Mouse (Mus musculus): ENCODE measurements around the gene Abr. TPM values are rescaled to one million over a fixed set of nuclear protein-coding genes. Genes with fewer than 3 reads are reported as not detected.

Abr gene
- polyA plus RNA-seq, 1 experiment: 170 TPM

DNA sequence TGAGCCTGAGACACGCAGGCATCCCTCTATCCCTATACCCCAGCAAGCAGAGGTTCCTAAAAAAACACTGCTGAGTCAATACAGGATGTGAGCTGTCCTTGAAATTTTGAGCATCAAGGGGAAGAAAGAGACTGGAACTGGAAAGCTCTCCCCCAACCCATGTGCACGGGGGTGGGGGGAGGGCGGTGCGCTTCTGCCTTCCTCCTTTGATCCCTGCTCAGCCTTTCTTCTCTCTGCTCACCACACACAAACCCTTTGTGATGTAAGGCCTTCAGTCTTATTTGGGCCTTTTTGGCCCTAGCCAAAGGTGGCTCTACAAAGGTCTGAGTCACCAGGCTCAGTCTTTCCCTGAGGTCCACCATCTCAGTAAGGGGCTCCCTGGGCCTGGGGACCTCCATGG, 59.9 kb downstream of the Abr start:
- 73% methylated on average over 4 of the region's 4 CpGs for WGBS
- H3K4me1 ChIP-seq (ENCODE audit: control insufficient read depth, insufficient read depth, low read length): no peaks in the 10 kb centered on the region
- H3K27ac ChIP-seq (ENCODE audit: insufficient read depth, low read length): peak overlapping the region; percentile 43; the same call in 1 of the 2 replicates
- no peak for DNase-seq
- TF ChIP-seq CTCF (IDR thresholded peaks at IDR 0.05; ENCODE audit: borderline replicate concordance, insufficient read depth, low read depth, low read length) (no peak), POLR2A (IDR thresholded peaks at IDR 0.05; ENCODE audit: borderline replicate concordance, insufficient read depth, low read length) (no peak)
- H3K4me3 ChIP-seq (replicated peaks; ENCODE audit: insufficient read depth, low read depth, low read length): no peak overlapping the region
- H3K27me3 ChIP-seq (ENCODE audit: control insufficient read depth, insufficient read depth, low read length): no peaks in the 10 kb centered on the region

DNA sequence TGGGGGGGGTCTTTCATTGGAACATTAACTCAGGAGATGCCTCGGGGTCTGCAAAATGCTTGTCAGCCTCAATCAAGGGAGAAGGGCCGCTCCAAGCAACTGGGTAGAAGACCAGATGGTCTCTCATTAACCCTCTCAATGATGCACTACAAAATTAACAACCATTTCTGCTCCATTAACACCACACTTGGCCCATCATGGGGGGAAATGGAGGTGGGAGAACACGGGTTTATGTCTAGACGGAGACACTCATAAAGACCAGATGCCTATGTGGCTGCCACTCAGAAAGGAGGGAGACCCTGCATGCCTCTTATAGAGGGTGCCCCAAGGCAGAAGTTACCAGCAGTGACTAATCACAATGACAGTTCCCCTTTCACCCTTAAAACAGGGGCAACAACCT, 64.3 kb downstream of the Abr start:
- WGBS: 66% methylated on average over 4 of the region's 4 CpGs
- Histone ChIP-seq H3K27ac (ENCODE audit: insufficient read depth, low read length) (no peak overlapping the region), H3K4me1 (ENCODE audit: control insufficient read depth, insufficient read depth, low read length) (no peaks in the 10 kb centered on the region), H3K27me3 (ENCODE audit: control insufficient read depth, insufficient read depth, low read length) (no peaks in the 10 kb centered on the region), H3K4me3 (replicated peaks; ENCODE audit: insufficient read depth, low read depth, low read length) (no peak overlapping the region)
- no peak for DNase-seq
- TF ChIP-seq CTCF (IDR thresholded peaks at IDR 0.05; ENCODE audit: borderline replicate concordance, insufficient read depth, low read depth, low read length): no peak

DNA sequence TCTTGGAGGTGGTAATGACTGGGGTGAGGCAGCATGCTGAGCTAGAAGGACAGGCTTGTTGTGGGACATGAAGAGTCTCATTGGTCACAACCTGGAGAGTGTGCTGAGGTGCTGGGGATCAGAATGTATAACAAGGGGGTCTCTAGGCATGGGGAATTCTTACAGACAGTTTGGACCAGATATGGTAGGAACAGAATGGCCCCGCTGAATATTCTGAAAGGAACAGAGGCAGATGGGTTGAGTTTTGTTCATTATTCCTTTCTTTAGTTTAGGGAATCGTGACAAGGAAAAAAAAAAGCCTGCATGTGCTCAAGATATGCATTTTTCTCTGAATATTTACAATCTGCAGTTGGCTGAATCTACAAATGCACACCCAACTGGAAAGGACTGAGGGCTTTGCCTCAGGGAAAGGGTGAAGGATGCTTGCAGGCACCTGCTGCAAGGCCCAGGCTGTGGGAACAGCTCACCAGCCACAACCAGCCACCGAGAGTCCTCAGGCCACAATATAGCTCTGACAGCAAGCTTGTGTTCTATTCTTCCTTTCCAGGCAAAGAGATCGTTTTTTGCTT, 73.9 kb downstream of the Abr start:
- no peak for DNase-seq
- Histone ChIP-seq H3K4me1 (ENCODE audit: control insufficient read depth, insufficient read depth, low read length) (no peaks in the 10 kb centered on the region), H3K27ac (ENCODE audit: insufficient read depth, low read length) (no peak overlapping the region), H3K4me3 (replicated peaks; ENCODE audit: insufficient read depth, low read depth, low read length) (no peak overlapping the region), H3K27me3 (ENCODE audit: control insufficient read depth, insufficient read depth, low read length) (no peaks in the 10 kb centered on the region)
- 84% methylated on average over 4 of the region's 4 CpGs for WGBS
- TF ChIP-seq CTCF (IDR thresholded peaks at IDR 0.05; ENCODE audit: borderline replicate concordance, insufficient read depth, low read depth, low read length): no peak
- TF ChIP-seq POLR2A (IDR thresholded peaks at IDR 0.05; ENCODE audit: borderline replicate concordance, insufficient read depth, low read length): no peak

DNA sequence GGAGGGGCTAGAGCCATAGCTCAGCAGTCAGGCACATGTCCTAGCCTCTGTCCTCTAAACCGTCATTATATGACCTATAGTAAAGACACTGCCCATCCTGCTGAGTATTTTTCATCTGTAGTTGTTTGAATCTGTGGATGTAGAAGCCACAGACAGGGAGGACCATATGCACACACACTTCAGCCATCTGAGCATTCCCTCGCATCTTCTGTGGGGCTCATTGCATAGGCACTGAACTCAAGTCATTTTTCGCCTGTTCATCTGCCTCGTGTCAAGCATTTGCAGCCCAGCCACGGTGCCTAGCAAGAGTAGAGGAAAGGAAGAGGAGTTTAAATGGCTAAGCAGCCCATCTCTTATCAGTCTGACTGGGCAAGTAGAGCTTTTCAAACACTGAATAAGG, 74.7 kb downstream of the Abr start:
- TF ChIP-seq POLR2A (IDR thresholded peaks at IDR 0.05; ENCODE audit: borderline replicate concordance, insufficient read depth, low read length): no peak
- no peak for TF ChIP-seq CTCF (IDR thresholded peaks at IDR 0.05; ENCODE audit: borderline replicate concordance, insufficient read depth, low read depth, low read length)
- no peak for DNase-seq
- no peak overlapping the region for H3K4me3 ChIP-seq (replicated peaks; ENCODE audit: insufficient read depth, low read depth, low read length)
- H3K27me3 ChIP-seq (ENCODE audit: control insufficient read depth, insufficient read depth, low read length): no peaks in the 10 kb centered on the region
- H3K27ac ChIP-seq (ENCODE audit: insufficient read depth, low read length): no peak overlapping the region
- 84% methylated on average over 5 of the region's 5 CpGs for WGBS
- H3K4me1 ChIP-seq (ENCODE audit: control insufficient read depth, insufficient read depth, low read length): no peaks in the 10 kb centered on the region

DNA sequence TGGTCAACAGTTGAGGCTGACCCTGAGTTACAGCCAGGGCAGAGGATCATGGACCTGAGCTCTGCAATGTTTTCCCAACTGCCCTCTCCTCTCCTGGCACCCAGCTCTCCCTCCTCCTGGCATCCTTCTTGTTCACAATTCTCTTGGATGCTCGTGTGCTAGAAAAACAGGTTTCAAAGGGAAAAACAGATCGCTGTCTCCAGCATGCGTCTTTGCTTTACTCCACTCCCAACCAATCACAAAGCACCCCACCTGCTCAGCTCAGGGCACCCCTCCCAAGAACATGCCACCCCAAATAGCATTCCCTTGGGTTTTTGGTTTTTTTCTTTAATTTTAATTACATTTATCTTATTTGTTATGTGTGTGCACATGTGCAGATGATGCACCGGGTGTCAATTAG, 75.7 kb downstream of the Abr start:
- no peaks in the 10 kb centered on the region for H3K27me3 ChIP-seq (ENCODE audit: control insufficient read depth, insufficient read depth, low read length)
- TF ChIP-seq POLR2A (IDR thresholded peaks at IDR 0.05; ENCODE audit: borderline replicate concordance, insufficient read depth, low read length) (no peak), CTCF (IDR thresholded peaks at IDR 0.05; ENCODE audit: borderline replicate concordance, insufficient read depth, low read depth, low read length) (no peak)
- no peak overlapping the region for H3K4me3 ChIP-seq (replicated peaks; ENCODE audit: insufficient read depth, low read depth, low read length)
- H3K4me1 ChIP-seq (ENCODE audit: control insufficient read depth, insufficient read depth, low read length): no peaks in the 10 kb centered on the region
- no peak overlapping the region for H3K27ac ChIP-seq (ENCODE audit: insufficient read depth, low read length)
- DNase-seq: no peak
- WGBS: 48% methylated on average over 4 of the region's 4 CpGs

DNA sequence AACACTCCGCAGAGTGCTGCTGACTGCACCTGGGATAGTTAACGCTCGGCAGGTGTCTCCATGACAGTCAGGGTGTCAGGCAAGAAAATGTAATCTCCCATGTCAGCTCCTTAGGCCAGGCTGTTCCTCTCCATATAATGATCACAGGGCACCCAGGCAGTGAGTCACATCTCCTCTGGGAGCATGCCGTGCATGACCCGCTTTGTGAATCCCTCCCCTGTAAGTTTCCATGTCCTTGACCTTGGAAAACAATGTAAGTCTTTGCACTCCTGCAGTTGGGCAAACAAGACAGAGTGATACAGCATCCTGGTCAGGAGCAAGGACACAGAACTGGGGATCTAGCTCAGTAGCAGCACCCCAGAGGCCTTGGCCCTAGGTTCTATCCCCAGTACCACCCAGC, 78.8 kb downstream of the Abr start:
- no peaks in the 10 kb centered on the region for H3K4me1 ChIP-seq (ENCODE audit: control insufficient read depth, insufficient read depth, low read length)
- WGBS: 91% methylated on average over 5 of the region's 5 CpGs
- no peak for TF ChIP-seq CTCF (IDR thresholded peaks at IDR 0.05; ENCODE audit: borderline replicate concordance, insufficient read depth, low read depth, low read length)
- no peak for TF ChIP-seq POLR2A (IDR thresholded peaks at IDR 0.05; ENCODE audit: borderline replicate concordance, insufficient read depth, low read length)
- no peak overlapping the region for H3K27ac ChIP-seq (ENCODE audit: insufficient read depth, low read length)
- H3K27me3 ChIP-seq (ENCODE audit: control insufficient read depth, insufficient read depth, low read length): no peaks in the 10 kb centered on the region
- no peak for DNase-seq
- no peak overlapping the region for H3K4me3 ChIP-seq (replicated peaks; ENCODE audit: insufficient read depth, low read depth, low read length)

DNA sequence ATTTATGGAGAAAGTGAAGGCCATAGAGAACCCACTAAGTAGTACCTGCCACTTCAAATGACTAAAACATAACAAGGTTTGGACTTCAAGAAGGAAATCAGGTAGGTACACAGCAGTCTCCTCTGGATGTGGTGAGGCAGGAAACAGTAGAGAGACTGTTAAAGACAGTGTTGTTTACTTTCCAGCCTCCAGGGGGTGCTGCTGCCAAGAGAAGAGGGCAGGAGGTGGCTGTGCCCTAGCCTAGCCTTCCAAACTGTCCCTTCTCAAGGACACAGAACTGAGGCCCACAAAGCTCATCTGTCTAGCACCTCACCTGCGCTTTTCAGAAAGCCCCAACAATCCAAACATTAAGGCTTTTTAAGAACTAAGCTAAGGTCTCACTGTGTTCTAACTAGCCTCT, 81.1 kb downstream of the Abr start:
- no peak overlapping the region for H3K27ac ChIP-seq (ENCODE audit: insufficient read depth, low read length)
- peak; percentile 50 to 69 for DNase-seq
- H3K4me3 ChIP-seq (replicated peaks; ENCODE audit: insufficient read depth, low read depth, low read length): no peak overlapping the region
- no peaks in the 10 kb centered on the region for H3K27me3 ChIP-seq (ENCODE audit: control insufficient read depth, insufficient read depth, low read length)
- TF ChIP-seq POLR2A (IDR thresholded peaks at IDR 0.05; ENCODE audit: borderline replicate concordance, insufficient read depth, low read length) (no peak), CTCF (IDR thresholded peaks at IDR 0.05; ENCODE audit: borderline replicate concordance, insufficient read depth, low read depth, low read length) (peak; percentile 78)
- 85% methylated on average over 1 of the region's 1 CpGs for WGBS
- peaks cover 4% of the 10 kb centered on the region; the same call in 1 of the 2 replicates for H3K4me1 ChIP-seq (ENCODE audit: control insufficient read depth, insufficient read depth, low read length)

DNA sequence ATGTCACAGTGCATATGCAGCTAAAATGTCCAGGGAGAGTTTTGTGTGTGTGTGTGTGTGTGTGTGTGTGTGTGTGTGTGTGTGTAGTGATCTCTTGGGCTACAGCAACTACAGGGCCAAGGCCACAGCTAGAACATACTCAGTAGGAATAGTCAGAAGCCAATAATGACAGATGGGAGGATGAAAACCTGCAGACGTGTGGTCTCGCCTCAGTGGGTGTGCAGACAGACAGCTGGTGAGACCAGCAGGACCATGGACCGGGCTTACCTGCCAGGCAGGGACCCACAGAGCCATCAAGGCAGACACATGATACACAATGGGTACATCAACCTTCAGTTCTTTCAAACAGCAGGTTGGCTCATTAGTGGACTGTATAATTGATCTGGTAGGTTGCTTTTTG, 84.7 kb downstream of the Abr start:
- Histone ChIP-seq H3K4me1 (ENCODE audit: control insufficient read depth, insufficient read depth, low read length) (peaks cover 4% of the 10 kb centered on the region; the same call in 1 of the 2 replicates), H3K27ac (ENCODE audit: insufficient read depth, low read length) (no peak overlapping the region), H3K4me3 (replicated peaks; ENCODE audit: insufficient read depth, low read depth, low read length) (no peak overlapping the region), H3K27me3 (ENCODE audit: control insufficient read depth, insufficient read depth, low read length) (no peaks in the 10 kb centered on the region)
- TF ChIP-seq CTCF (IDR thresholded peaks at IDR 0.05; ENCODE audit: borderline replicate concordance, insufficient read depth, low read depth, low read length): 0 out of 2 replicates have a peak, but pooled peaks have one; percentile 8
- no peak for TF ChIP-seq POLR2A (IDR thresholded peaks at IDR 0.05; ENCODE audit: borderline replicate concordance, insufficient read depth, low read length)
- 10% methylated on average over 3 of the region's 3 CpGs for WGBS
- DNase-seq: peak; percentile 81 to 87

All from cerebellum, adult 2 months (tissue).